Mouse (Mus musculus): ENCODE data around the gene Gm6401.
"Not testable (repeated sequence)": the region's sequence is repeated elsewhere in the genome, so short reads cannot be mapped to it uniquely, and the experiment has no call there.

Gm6401 gene

GRCm38 (mm10) chr14:41967827-41968226 lies at the start of gene Gm6401:
Gene Gm6401 (minus strand): TSS chr14:41967927.
- not testable (repeated sequence) for DNase-seq (ENCODE audit: low spot score)

- DNase-seq (ENCODE audit: low spot score), result not testable (repeated sequence)
These were observed 15.5 kb upstream of the Gm6401 start, which contains the start of gene Gm3543 for GRCm38 (mm10) chr14:41983225-41983624. Gene Gm3543 (minus strand): TSS chr14:41983325.

DNA sequence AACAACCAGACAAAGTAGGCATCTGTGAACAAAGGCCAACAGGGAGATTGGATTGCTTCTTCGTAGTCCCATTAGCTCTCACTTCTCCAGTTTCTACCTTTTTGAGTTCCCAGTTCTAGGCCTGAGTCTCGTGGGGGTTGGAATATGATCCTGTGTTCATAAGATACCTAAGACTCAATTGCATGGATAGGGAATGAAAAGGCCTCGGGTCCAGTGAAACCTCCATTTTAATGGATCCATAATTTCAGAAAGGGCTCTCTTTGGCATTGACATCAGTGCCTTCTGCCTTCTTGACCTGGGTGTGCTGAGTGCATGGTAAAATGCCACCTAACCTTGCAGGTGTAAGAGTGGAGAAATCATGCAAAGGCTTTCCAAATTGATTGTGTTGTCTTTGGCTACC lies 869 bp upstream of the Gm6401 start:
- not testable (repeated sequence) for DNase-seq (ENCODE audit: low spot score)

- DNase-seq (ENCODE audit: low spot score), result not testable (repeated sequence)
These were observed 3.6 kb downstream of the Gm6401 start for GRCm38 (mm10) chr14:41964095-41964494.

DNA sequence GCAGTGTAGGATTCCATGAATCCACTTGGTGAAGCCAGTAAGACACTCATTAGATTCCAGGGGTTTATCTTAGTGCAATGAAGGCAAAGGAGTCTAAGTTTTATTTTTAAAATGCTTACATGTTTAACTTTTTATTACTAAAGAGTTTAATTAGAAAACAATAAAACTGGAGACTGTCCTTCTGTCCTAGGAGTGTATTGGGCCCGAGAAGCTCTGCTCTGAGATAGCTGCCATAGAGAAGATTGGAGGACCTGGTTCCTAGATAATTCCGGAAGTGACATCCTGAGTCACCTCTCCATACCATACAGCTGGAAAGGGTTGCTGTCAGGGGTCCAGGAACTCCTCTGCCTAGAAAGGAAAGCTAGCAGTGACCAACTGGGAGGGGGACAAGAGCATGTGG lies 24.0 kb downstream of the Gm6401 start, which contains the start of gene 1700024B05Rik:
1700024B05Rik (plus strand) TSS at position 301 of the 400 bp plus-strand sequence.
- DNase-seq (ENCODE audit: low spot score), result not testable (repeated sequence)

DNA sequence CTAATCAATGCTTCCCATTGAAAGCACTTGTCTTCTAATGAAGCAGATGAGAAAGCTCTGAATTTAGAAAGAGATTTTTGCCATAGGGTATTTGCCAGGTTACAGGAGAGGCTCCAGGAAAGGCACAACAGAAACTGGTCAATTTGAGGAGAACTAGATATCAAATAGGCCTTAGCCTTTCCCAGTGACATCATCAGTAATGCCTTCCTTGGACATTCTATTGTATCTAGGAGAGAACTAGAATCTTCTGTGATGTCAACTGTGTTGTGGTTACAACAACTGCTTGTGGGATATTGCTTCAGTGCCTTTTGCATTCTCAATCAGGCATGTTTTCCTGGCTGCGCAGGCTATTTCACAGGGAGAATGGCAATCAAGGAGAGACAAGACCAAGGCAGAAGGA lies 43.1 kb downstream of the Gm6401 start, which contains the start of gene 1700049E17Rik1:
1700049E17Rik1 (plus strand) TSS at position 301 of the 400 bp plus-strand sequence.
- not testable (repeated sequence) for DNase-seq (ENCODE audit: low spot score)

All from ovary, postnatal 36 days (tissue).